Mouse (Mus musculus): ENCODE measurements around the gene Igfbp1. TPM values are rescaled to one million over a fixed set of nuclear protein-coding genes. Genes with fewer than 3 reads are reported as not detected.

Gene Igfbp1
- polyA plus RNA-seq (2014; fragmentation: Illumina TruSeq; extraction: RNeasy Lipid Tissue Mini Kit (QIAGEN cat#74804); ENCODE audit: low read depth, low replicate concordance), result 1.8 TPM

GRCm38 (mm10) chr11:7197491-7197941, at the start of gene Igfbp1:
TSS of gene Igfbp1 (plus strand) at chr11:7197782.

DNA sequence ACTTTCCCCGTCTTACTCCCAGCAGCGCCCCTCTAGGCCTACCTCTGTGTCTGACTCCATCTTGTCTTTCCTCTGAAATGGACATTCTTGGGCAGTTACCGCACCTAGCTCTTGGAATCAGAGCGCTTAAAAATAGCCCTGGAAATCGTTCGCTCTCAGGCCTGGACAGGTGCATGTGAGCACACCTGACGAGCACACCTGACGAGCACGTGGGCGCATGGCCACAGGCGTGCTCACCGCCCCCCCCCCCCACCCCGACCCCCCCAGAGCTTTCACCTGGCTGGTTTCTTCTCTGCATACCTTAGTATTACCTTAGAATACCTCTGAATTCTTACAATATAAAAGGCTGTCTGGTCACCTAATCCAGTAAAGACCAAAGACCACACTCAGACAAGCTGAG, 9.1 kb upstream of the Igfbp1 start, which contains the start of gene Gm11985:
TSS of gene Gm11985 (minus strand) at position 101 of the 400 bp plus-strand sequence.

GRCm38 (mm10) chr11:7213501-7214341, 16.1 kb downstream of the Igfbp1 start, which contains the start of gene Igfbp3:
TSS of gene Igfbp3 (minus strand) at chr11:7213923.

Other genes with a start within 250 kb of the Igfbp1 start
- 0.32 TPM for gene Adcy1, start 134.3 kb upstream of the Igfbp1 start, polyA plus RNA-seq (2014; fragmentation: Illumina TruSeq; extraction: RNeasy Lipid Tissue Mini Kit (QIAGEN cat#74804); ENCODE audit: low read depth, low replicate concordance)
- gene Gm11985, start 9.2 kb upstream of the Igfbp1 start, polyA plus RNA-seq (2014; fragmentation: Illumina TruSeq; extraction: RNeasy Lipid Tissue Mini Kit (QIAGEN cat#74804); ENCODE audit: low read depth, low replicate concordance), result not detected
- 27.8 TPM for gene Igfbp3, start 16.1 kb downstream of the Igfbp1 start, polyA plus RNA-seq (2014; fragmentation: Illumina TruSeq; extraction: RNeasy Lipid Tissue Mini Kit (QIAGEN cat#74804); ENCODE audit: low read depth, low replicate concordance)